9 mouse cellular contexts compared by ENCODE assay signal in genomic region chr1:90838221-90838620, GRCm38 (mm10). TPM values are rescaled to one million over a fixed set of nuclear protein-coding genes. Genes with fewer than 3 reads are reported as not detected.
A peak's percentile ranks its signal among the peaks of the same experiment; 100 is the strongest.
DNase-seq lines count a peak whose midpoint lies in the region; ATAC-seq lines count a peak whose summit lies in the region.
"Had no signal": no experiment of that assay in that cellular context is flagged by ENCODE, and none has a peak within 500 bp of the region (broad histone marks: within the 10 kb centered on the region; RNA-seq: fewer than 3 reads in every experiment).

No protein-coding gene starts in this region.

- no peak for ATAC-seq in stomach, embryonic 14.5 days (ENCODE audit: insufficient number of reproducible peaks, insufficient read depth, low FRiP score, low read depth)
- ATAC-seq in hindbrain, embryonic 16.5 days: no peak

- no peaks in the 10 kb centered on the region for H3K36me3 ChIP-seq in limb, embryonic 10.5 days
- no peaks in the 10 kb centered on the region for H3K36me3 ChIP-seq in stomach, embryonic 14.5 days (ENCODE audit: control insufficient read depth, insufficient read depth, low read length)
- no peaks in the 10 kb centered on the region for H3K36me3 ChIP-seq in hindbrain, embryonic 16.5 days (ENCODE audit: control insufficient read depth, insufficient read depth, low read length)
- H3K36me3 ChIP-seq: hindbrain, embryonic 15.5 days had no signal

- DNase-seq in kidney, adult 11 months: peak; percentile 10
- DNase-seq in kidney, adult 8-10 months: no peak
- peak; percentile 67 to 85 for DNase-seq in frontal cortex, adult 2 months (ENCODE audit: extremely low spot score in 1 of 2, low spot score in 1 of 2)
- DNase-seq in heart, postnatal 4 days: peak; percentile 44
- DNase-seq in limb, embryonic 10.5 days (ENCODE audit: low spot score): peak; percentile 37
- no peak for DNase-seq in cerebellum, adult 18-20 months

- no peak overlapping the region for H3K4me2 ChIP-seq in stomach, embryonic 14.5 days (replicated peaks; ENCODE audit: low read depth, low read length)
- H3K4me2 ChIP-seq in hindbrain, embryonic 16.5 days (ENCODE audit: low read length): no peak overlapping the region
- H3K4me2 ChIP-seq: hindbrain, embryonic 15.5 days had no signal

- H3K4me3 ChIP-seq in limb, embryonic 10.5 days: no peak overlapping the region
- H3K4me3 ChIP-seq in stomach, embryonic 14.5 days (ENCODE audit: low read depth, low read length): no peak overlapping the region
- no peak overlapping the region for H3K4me3 ChIP-seq in hindbrain, embryonic 16.5 days (ENCODE audit: low read length)
- H3K4me3 ChIP-seq: hindbrain, embryonic 15.5 days had no signal

- no peaks in the 10 kb centered on the region for H3K27me3 ChIP-seq in limb, embryonic 10.5 days (ENCODE audit: low read depth, poor library complexity, severe bottlenecking)
- no peaks in the 10 kb centered on the region for H3K27me3 ChIP-seq in stomach, embryonic 14.5 days (ENCODE audit: control insufficient read depth, insufficient read depth, low read length)
- H3K27me3 ChIP-seq in hindbrain, embryonic 16.5 days (replicated peaks; ENCODE audit: control insufficient read depth, insufficient read depth, low read length): no peaks in the 10 kb centered on the region
- H3K27me3 ChIP-seq: hindbrain, embryonic 15.5 days had no signal

- 49% methylated on average over 12 of the region's 12 CpGs for WGBS in limb, embryonic 10.5 days
- WGBS in stomach, embryonic 14.5 days: 57% methylated on average over 12 of the region's 12 CpGs
- WGBS in hindbrain, embryonic 16.5 days: 58% methylated on average over 12 of the region's 12 CpGs

- peaks cover 58% of the 10 kb centered on the region for H3K4me1 ChIP-seq in limb, embryonic 10.5 days
- H3K4me1 ChIP-seq in stomach, embryonic 14.5 days (ENCODE audit: control insufficient read depth, insufficient read depth, low read length): peaks cover 37% of the 10 kb centered on the region
- no peaks in the 10 kb centered on the region; the same call in 1 of the 2 replicates for H3K4me1 ChIP-seq in hindbrain, embryonic 16.5 days (ENCODE audit: control insufficient read depth, insufficient read depth, low read depth, low read length)

- no peaks in the 10 kb centered on the region for H3K9me3 ChIP-seq in limb, embryonic 10.5 days (replicated peaks)
- no peaks in the 10 kb centered on the region for H3K9me3 ChIP-seq in stomach, embryonic 14.5 days (ENCODE audit: control insufficient read depth, low read depth, low read length)
- H3K9me3 ChIP-seq in hindbrain, embryonic 16.5 days (ENCODE audit: control insufficient read depth, low read length): no peaks in the 10 kb centered on the region
- H3K9me3 ChIP-seq: hindbrain, embryonic 15.5 days had no signal

- peak overlapping the region; percentile 80 for H3K27ac ChIP-seq in limb, embryonic 10.5 days
- peak overlapping the region; percentile 52; the same call in 1 of the 2 replicates for H3K27ac ChIP-seq in stomach, embryonic 14.5 days (ENCODE audit: low read length)
- no peak overlapping the region for H3K27ac ChIP-seq in hindbrain, embryonic 16.5 days (ENCODE audit: low read depth, low read length)
- H3K27ac ChIP-seq: hindbrain, embryonic 15.5 days had no signal

- no peak overlapping the region for H3K9ac ChIP-seq in stomach, embryonic 14.5 days (replicated peaks; ENCODE audit: low read depth, low read length)
- H3K9ac ChIP-seq in hindbrain, embryonic 16.5 days (ENCODE audit: low read depth, low read length): no peak overlapping the region
- H3K9ac ChIP-seq: hindbrain, embryonic 15.5 days had no signal

RNA-seq across cellular contexts. Expression of gene Col6a3, which starts 5.5 kb away (rescaled TPM):
- 1.5 and 2.2 TPM in 2 replicates for polyA plus RNA-seq in frontal cortex, adult 2 months (2012; rRNA removed)
- total RNA-seq in heart, postnatal 4 days (2021): 100 to 1,000 TPM; 103 to 109 TPM
- 2.8 and 5.6 TPM in 2 replicates for polyA plus RNA-seq in limb, embryonic 10.5 days (2016; fragmentation: Nextera tagmentation; extraction: Ambion mirVana)
- polyA plus RNA-seq in stomach, embryonic 14.5 days (2014; fragmentation: Nextera tagmentation; extraction: Ambion mirVana): 133 and 146 TPM in 2 replicates
- 6.9 and 14.5 TPM in 2 replicates for polyA plus RNA-seq in hindbrain, embryonic 16.5 days (2015; fragmentation: Nextera tagmentation; extraction: Ambion mirVana)

Comparison
In these comparisons a context has a peak if more than half of its experiments do, and no peak if none do; other contexts are left out.
1. DNase-seq: peak in kidney, adult 11 months (single experiment), frontal cortex, adult 2 months (2 of 2), heart, postnatal 4 days (single experiment) and limb, embryonic 10.5 days (single experiment); none in kidney, adult 8-10 months (0 of 2) and cerebellum, adult 18-20 months (0 of 2).